Mouse (Mus musculus) lung, embryonic 14.5 days (tissue): ENCODE data around the gene Bmi1. TPM values are rescaled to one million over a fixed set of nuclear protein-coding genes. Genes with fewer than 3 reads are reported as not detected.

Experiments used
- ATAC-seq: fragments of 200-750 bp; cut with Nextera tagmentation; 2 replicates; pipeline ENCODE4 v1.8.0; 2017; ENCODE audit warnings: mild to moderate bottlenecking, moderate TSS enrichment, moderate library complexity; ENCODE audit not compliant: insufficient read depth
- DNase-seq: peaks from one replicate; pipeline ENCODE4 v3.0.0-alpha.2; 2015
- H3K27ac ChIP-seq: fragments of 300-500 bp; sonication (generic); 2 replicates; pipeline ENCODE4 v1.5.1; 2014; ENCODE audit warnings: low read depth, mild to moderate bottlenecking, moderate library complexity
- H3K27me3 ChIP-seq: fragments of 300-500 bp; sonication (generic); 2 replicates; pipeline ENCODE4 v1.6.1; 2014; ENCODE audit warnings: low read length, control low read depth; ENCODE audit not compliant: insufficient read depth
- H3K36me3 ChIP-seq: fragments of 300-500 bp; sonication (generic); 2 replicates; pipeline ENCODE4 v1.6.1; 2014; ENCODE audit warnings: control low read depth; ENCODE audit not compliant: insufficient read depth
- H3K4me1 ChIP-seq: fragments of 300-500 bp; sonication (generic); 2 replicates; pipeline ENCODE4 v1.6.1; 2014; ENCODE audit warnings: antibody characterized with exemption, control low read depth; ENCODE audit not compliant: insufficient read depth
- H3K4me2 ChIP-seq: fragments of 300-500 bp; sonication (generic); 2 replicates; pipeline ENCODE4 v1.6.1; 2014; ENCODE audit warnings: mild to moderate bottlenecking
- H3K4me3 ChIP-seq: fragments of 300-500 bp; sonication (generic); 2 replicates; pipeline ENCODE4 v1.5.1; 2014; ENCODE audit warnings: low read depth, low read length
- H3K9ac ChIP-seq: fragments of 300-500 bp; sonication (generic); 2 replicates; pipeline ENCODE4 v1.6.1; 2014
- H3K9me3 ChIP-seq: fragments of 300-500 bp; sonication (generic); 2 replicates; pipeline ENCODE4 v1.6.1; 2016; ENCODE audit warnings: low read depth, low read length, control low read depth
- CTCF ChIP-seq: IDR thresholded peaks from 2 replicates; pipeline ENCODE4 v1.5.1; 2016; ENCODE audit warnings: antibody characterized with exemption, low read depth
- WGBS: fragments of 180-500 bp; shearing (Covaris S2); extraction: QIAGEN DNeasy Blood & Tissue Kit; methylation state at CpG from one replicate; pipeline ENCODE4 v1.1.7; 2014; 5-methylcytosine and 5-hydroxymethylcytosine counted together
- polyA plus RNA-seq: library from polyadenylated mRNA; unstranded; fragments of >200 nt; fragmentation: Nextera tagmentation; extraction: Ambion mirVana; gene quantifications from 2 replicates; pipeline ENCODE4 v1.2.1, GENCODE M21; 2014

The Bmi1 gene
- polyA plus RNA-seq, 1 experiment from 2014 or later, result 33.8 TPM

DNA sequence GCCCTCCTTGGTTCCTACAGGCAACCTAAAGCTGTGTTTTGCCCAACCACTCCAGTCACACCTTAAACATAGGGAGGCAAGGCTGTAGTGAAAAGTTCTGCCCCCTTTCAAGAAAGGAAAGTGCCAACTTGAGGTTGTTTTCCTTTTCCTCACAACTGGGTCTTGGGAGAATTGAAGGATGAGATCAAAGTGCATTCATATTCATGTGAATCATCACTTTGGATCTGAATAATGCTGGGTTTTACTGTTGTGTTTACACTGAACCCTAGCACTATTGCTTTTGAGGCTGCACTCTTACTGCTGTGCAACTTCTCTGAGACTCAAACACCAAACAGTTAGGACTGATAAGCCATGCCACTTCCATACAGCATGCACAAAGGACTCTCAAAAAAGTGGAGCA, 15.2 kb downstream of the Bmi1 start:
- no peaks in the 10 kb centered on the region; the same call in 1 of the 2 replicates for H3K9me3 ChIP-seq
- no peak overlapping the region for H3K4me2 ChIP-seq
- no peak overlapping the region for H3K27ac ChIP-seq
- H3K27me3 ChIP-seq, result peaks cover 86% of the 10 kb centered on the region
- H3K4me1 ChIP-seq, result no peaks in the 10 kb centered on the region; the same call in 1 of the 2 replicates
- ATAC-seq, result no peak
- no peak for TF ChIP-seq CTCF
- H3K9ac ChIP-seq, result no peak overlapping the region
- no peak for DNase-seq
- no peaks in the 10 kb centered on the region for H3K36me3 ChIP-seq
- H3K4me3 ChIP-seq, result no peak overlapping the region

DNA sequence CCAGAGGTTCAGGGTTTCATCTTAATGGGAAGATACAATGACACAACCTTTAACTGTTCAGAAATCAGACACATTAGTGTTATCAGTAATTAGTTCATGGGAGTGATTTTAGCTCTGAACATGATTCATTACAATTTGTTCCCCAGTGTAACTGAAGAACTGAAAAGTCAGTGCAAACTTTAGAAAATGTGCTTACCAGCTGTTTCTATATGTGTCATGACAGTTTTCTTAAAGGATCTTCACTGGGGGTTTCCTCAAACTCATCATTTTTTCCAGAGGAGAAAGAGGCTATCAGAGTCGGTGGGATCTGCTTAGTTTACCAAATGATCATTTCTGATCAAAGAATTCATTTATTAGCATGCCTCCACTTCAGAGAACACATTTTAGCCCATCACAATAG, 15.7 kb downstream of the Bmi1 start:
- Histone ChIP-seq H3K36me3 (no peaks in the 10 kb centered on the region), H3K9ac (no peak overlapping the region), H3K9me3 (no peaks in the 10 kb centered on the region; the same call in 1 of the 2 replicates), H3K27me3 (peaks cover 81% of the 10 kb centered on the region), H3K4me3 (no peak overlapping the region), H3K4me2 (no peak overlapping the region), H3K27ac (no peak overlapping the region), H3K4me1 (no peaks in the 10 kb centered on the region; the same call in 1 of the 2 replicates)
- DNase-seq, result no peak
- no peak for ATAC-seq
- 2% methylated on average over 1 of the region's 1 CpGs for WGBS
- no peak for TF ChIP-seq CTCF

DNA sequence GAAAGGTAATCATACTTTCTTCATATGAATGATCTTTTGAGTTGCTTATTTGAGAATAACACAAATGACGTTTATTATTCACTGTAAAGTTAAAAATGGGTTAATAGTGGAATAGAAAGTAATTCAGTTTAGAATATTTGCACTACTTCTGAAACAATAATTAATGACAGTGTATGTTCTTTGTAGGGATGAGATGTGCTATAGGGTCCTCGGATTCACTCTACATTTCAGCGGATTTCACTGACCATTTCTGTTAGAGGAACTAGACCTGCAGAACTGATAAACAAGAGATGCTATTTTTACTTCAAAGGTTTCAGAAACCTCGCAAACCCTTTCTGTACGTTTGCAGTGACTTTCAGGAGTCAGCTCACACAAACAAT, 16.7 kb downstream of the Bmi1 start:
- Histone ChIP-seq H3K27ac (no peak overlapping the region), H3K27me3 (peaks cover 81% of the 10 kb centered on the region), H3K36me3 (no peaks in the 10 kb centered on the region), H3K4me1 (no peaks in the 10 kb centered on the region; the same call in 1 of the 2 replicates), H3K9me3 (no peaks in the 10 kb centered on the region; the same call in 1 of the 2 replicates), H3K9ac (no peak overlapping the region), H3K4me3 (peak overlapping the region; percentile 52), H3K4me2 (peak overlapping the region; percentile 82)
- WGBS, result under 1% methylated on average over 5 of the region's 5 CpGs
- ATAC-seq, result no peak
- no peak for DNase-seq
- TF ChIP-seq CTCF, result no peak

DNA sequence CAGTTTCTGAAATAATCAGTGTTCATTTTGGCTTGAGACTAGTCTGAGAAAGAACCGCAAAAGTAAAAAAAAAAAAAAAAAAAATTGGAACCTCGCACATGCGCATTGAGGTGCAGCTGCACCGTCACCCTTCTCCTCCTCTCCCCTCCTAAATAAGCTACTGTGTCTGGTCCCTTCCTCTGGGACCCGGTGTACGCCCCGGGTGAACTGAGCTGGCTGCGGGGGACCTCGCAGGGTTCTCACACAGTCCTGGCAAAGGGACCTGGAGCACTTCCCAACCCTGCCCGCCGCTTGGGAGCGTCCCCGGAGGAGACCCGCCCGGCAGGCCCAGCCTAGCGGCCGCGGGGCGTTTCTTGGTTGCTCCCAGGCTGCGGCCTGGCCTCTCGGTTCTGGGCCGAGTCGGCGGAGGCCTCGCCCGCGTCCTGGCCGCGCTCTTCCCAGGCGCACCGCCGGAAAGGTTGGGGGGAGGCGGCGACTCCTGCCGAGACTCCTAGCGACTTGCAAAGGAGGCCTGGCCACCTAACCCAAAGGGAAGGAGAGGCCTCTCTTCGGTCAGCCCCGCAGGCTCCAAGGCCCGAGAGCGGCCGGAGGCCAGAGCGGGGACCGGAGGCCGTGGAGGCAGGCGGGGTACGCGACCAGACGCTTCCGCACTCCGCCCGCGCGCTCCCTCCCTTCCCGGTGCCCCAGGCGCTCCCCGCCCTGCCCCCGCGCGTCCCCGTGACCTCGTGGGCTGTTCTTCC, 17.2 kb downstream of the Bmi1 start, which contains the start of gene Spag6:
Gene Spag6 (plus strand): TSS at position 162 of the 740 bp plus-strand sequence.
- Histone ChIP-seq H3K27ac (peak within 1 kb of the TSS; percentile 78; the same call in 1 of the 2 replicates), H3K9ac (peak within 1 kb of the TSS; percentile 86), H3K36me3 (no peaks in the 10 kb centered on the region), H3K4me3 (peak within 1 kb of the TSS; percentile 52), H3K4me1 (no peaks in the 10 kb centered on the region; the same call in 1 of the 2 replicates), H3K9me3 (no peaks in the 10 kb centered on the region), H3K4me2 (peak within 1 kb of the TSS; percentile 82), H3K27me3 (peaks cover 81% of the 10 kb centered on the region)
- under 1% methylated on average over 57 of the region's 61 CpGs for WGBS
- ATAC-seq (peak; percentile 81), DNase-seq (peak; percentile 79)
- TF ChIP-seq CTCF, result no peak

DNA sequence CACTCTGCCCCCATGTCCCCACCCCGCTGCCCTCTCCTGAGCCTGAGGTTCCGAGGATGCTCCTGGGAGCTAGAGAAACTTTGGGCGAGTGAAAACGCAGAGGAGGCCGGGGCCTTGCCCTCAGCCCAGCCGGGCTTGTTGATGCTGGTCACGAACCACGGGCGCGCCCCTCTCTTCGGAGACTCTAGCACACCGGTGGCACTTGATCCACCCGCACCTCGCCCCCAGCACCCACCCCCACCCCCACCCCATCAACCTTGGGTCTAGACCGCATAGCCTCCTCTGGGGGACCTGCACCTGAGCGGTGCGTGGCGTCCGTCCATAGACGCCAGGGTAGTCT, 17.8 kb downstream of the Bmi1 start:
- DNase-seq (peak; percentile 51), ATAC-seq (peak; percentile 36; the same call in 1 of the 2 replicates)
- Histone ChIP-seq H3K4me2 (peak overlapping the region; percentile 82), H3K4me3 (peak overlapping the region; percentile 52), H3K9me3 (no peaks in the 10 kb centered on the region), H3K4me1 (no peaks in the 10 kb centered on the region; the same call in 1 of the 2 replicates), H3K9ac (peak overlapping the region; percentile 86), H3K36me3 (no peaks in the 10 kb centered on the region), H3K27ac (peak overlapping the region; percentile 78; the same call in 1 of the 2 replicates), H3K27me3 (peaks cover 81% of the 10 kb centered on the region)
- no peak for TF ChIP-seq CTCF
- under 1% methylated on average over 20 of the region's 20 CpGs for WGBS

DNA sequence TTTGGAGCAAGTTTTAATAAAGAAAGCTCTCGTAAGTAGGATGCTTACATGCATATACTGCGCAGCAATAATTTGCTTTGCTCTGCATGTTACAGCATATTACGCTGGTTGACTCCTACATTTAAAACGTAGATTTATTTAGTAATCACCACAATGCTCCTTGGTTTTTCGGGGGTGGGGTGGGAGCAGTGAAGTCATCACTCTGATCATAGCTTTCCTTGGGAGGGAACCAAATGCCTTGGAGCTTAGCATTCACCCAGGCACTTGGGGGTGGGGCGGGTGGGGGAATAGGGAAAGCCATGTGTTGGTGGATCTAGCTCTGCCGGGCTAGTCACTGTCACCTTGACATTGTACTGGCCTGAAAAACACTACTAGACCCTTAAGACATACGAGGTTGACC, 18.3 kb downstream of the Bmi1 start:
- TF ChIP-seq CTCF, result no peak
- Histone ChIP-seq H3K9me3 (no peaks in the 10 kb centered on the region), H3K27me3 (peaks cover 81% of the 10 kb centered on the region), H3K4me3 (no peak overlapping the region), H3K9ac (no peak overlapping the region), H3K4me1 (no peaks in the 10 kb centered on the region), H3K27ac (no peak overlapping the region), H3K36me3 (no peaks in the 10 kb centered on the region), H3K4me2 (peak overlapping the region; percentile 82; the same call in 1 of the 2 replicates)
- DNase-seq, result peak; percentile 29
- ATAC-seq, result no peak
- 5% methylated on average over 8 of the region's 8 CpGs for WGBS

DNA sequence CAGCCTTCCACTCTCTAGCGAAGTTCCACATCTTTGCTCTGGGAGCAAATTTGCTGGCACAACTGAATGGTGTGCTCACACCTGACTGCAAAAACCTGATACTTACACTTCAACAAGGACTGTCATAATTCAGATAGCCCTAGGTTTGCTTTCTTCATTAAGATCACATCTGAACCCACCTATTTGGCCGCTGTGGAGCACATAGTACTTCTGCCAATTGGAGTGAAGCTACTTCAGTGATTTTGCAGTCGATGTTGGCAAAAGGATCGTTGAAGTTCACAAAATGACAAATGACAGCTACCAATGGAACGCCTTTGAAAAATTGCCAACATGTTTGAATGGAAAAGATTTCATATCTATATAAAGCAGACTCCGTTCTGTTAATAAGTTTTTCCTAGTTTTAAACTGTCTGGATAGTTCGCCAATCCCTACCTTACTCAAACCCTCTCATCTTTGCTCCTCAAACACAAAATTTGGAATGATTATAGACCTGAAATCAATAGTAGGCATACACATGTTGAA, 18.9 kb downstream of the Bmi1 start:
- H3K9me3 ChIP-seq, result no peaks in the 10 kb centered on the region
- no peak overlapping the region for H3K27ac ChIP-seq
- no peaks in the 10 kb centered on the region for H3K4me1 ChIP-seq
- peaks cover 81% of the 10 kb centered on the region for H3K27me3 ChIP-seq
- DNase-seq (peak; percentile 25), ATAC-seq (no peak)
- H3K4me3 ChIP-seq, result no peak overlapping the region
- no peak overlapping the region for H3K9ac ChIP-seq
- TF ChIP-seq CTCF, result no peak
- no peak overlapping the region for H3K4me2 ChIP-seq
- no peaks in the 10 kb centered on the region for H3K36me3 ChIP-seq
- 6% methylated on average over 7 of the region's 7 CpGs for WGBS
